Mouse (Mus musculus) left cerebral cortex, postnatal 36 days (tissue): ENCODE data around the gene Dppa5a. TPM values are rescaled to one million over a fixed set of nuclear protein-coding genes. Genes with fewer than 3 reads are reported as not detected.
"Not testable (repeated sequence)": the region's sequence is repeated elsewhere in the genome, so short reads cannot be mapped to it uniquely, and the experiment has no call there.

Experiments used
- DNase-seq, 2 experiments: peaks; one replicate each; pipeline ENCODE4 v3.0.0; 2021 to 2022; ENCODE audit warnings: low spot score in 2 of 2, mixed read lengths in 1 of 2
- intact Hi-C: fragments of 180-260 bp; cut with DNase I; formaldehyde crosslinking; loops from one replicate; pipeline ENCODE4 v1.15.1; 2025
- total RNA-seq, 2 experiments: library from RNA; stranded (reverse); gene quantifications; 2 replicates each; pipeline ENCODE4 v1.2.3; 2021

Dppa5a gene
- total RNA-seq, 2 experiments from 2014 or later = not detected

- intact Hi-C loops = no loop called here
- DNase-seq = no peak
These were observed 805 bp upstream of the Dppa5a start for GRCm38 (mm10) chr9:78368671-78369293.

DNA sequence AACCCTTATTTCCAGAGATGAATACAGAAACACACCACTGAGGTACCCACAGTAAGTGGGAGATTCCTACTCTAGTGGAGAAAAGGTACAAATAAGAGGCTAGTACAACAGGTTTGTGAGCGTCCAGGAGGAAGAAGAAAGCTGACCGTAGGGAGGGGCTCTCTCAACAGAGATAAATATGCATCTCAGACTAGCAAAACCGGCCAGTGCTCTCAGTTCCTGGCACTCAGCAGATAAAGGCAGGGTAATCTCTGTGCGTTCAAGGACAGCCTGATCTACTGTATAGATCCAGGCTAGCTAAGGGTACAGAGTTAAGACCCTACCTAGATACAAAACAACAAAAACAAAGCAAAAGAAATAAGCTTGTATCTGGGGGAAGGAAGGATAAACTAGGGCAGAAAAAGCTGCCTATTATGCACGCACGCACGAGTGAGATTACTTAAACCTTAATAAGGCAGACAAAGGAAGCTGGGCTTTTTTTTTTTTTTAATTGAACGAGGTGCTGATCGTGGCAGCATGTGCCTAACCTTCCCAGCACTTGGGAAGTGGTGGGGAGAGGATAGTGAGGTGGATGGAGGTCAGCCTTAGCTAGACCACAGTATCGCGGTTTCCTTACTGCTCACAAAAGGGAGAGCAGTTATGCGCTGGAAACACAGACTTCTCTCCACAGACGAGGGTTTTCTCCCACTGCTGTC lies 2.0 kb downstream of the Dppa5a start:
- DNase-seq = no peak
- intact Hi-C loops = no loop called here

GRCm38 (mm10) chr9:78364701-78365100 lies 3.3 kb downstream of the Dppa5a start:
- DNase-seq = no peak
- intact Hi-C loops = no loop called here

GRCm38 (mm10) chr9:78363374-78363773 lies 4.6 kb downstream of the Dppa5a start:
- intact Hi-C loops = no loop called here

GRCm38 (mm10) chr9:78360484-78360872 lies 7.5 kb downstream of the Dppa5a start:
- intact Hi-C loops = no loop called here
- DNase-seq = no peak

More at GRCm38 (mm10) chr9:78363374-78363773, 4.6 kb downstream of the Dppa5a start:
- DNase-seq = no peak

DNA sequence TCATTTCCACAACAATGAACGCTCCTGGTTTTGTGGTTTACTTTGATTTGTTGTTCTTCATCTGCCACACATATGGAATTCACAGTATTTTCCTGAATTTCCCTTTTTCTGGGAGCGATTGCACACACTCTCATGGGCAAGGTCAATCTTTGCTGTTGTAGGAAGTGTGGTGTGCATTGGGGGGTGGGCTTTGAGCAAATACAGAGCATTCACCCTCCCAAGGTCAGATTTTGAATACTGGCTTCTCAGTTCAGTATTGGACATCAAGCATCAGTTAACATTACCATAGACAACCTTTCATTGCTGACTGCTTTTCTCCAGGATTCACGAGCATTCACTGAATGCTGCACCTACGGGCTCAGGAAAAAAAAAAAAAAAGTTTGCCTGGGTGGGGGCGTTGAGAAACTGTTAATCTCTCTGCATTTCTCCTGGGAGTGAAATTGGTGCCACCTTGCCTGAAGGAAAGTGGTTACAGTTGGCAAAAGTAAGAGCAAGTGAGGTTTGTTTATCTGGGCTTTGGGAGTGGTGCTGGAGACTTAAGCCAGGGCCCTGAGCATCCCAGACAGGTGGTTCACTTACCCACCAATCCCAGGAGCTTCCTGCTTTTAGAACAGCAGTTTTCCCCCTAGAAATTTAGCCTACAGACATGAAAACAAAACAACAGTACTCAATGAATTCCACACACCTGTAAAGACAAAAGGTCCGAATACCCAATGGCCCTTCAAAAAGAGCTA lies 8.1 kb downstream of the Dppa5a start:
- intact Hi-C loops = loop anchor here (5.0 kb wide), 1 partner anchor 192 kb away; no protein-coding TSS in a partner anchor
- no peak for DNase-seq

GRCm38 (mm10) chr9:78358053-78358452 lies 9.9 kb downstream of the Dppa5a start:
- DNase-seq = peak; percentile 15 to 28
- intact Hi-C loops = loop anchor here (5.0 kb wide), 1 partner anchor 194 kb away; no protein-coding TSS in a partner anchor

DNA sequence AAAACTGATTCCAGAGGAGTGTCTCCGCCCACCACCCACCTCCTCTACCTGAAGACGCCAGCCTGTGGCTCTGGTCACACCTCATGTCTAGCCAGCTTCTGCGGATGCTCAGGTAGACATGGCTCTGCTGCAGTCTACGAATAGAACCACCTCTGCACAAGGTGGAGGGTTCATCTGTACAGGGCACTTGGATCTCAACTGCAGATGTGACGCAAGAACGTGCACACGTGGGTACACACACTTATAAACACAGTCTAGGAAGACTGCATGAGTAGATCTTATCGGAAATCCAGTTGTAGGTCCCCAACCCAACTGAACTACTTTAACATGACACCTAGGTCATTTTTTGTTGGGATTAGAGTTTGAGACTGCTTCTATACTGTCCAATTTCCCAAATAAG lies 12.4 kb downstream of the Dppa5a start, which contains the start of gene Gsta2:
Gsta2 (minus strand) TSS at position 178 of the 400 bp plus-strand sequence.
- intact Hi-C loops = loop anchor here (5.0 kb wide), 1 partner anchor 197 kb away; no protein-coding TSS in a partner anchor
- no peak for DNase-seq

GRCm38 (mm10) chr9:78354665-78355578 lies 13.1 kb downstream of the Dppa5a start:
- no peak for DNase-seq
- intact Hi-C loops = loop anchor here (5.0 kb wide), 1 partner anchor 197 kb away; no protein-coding TSS in a partner anchor

DNA sequence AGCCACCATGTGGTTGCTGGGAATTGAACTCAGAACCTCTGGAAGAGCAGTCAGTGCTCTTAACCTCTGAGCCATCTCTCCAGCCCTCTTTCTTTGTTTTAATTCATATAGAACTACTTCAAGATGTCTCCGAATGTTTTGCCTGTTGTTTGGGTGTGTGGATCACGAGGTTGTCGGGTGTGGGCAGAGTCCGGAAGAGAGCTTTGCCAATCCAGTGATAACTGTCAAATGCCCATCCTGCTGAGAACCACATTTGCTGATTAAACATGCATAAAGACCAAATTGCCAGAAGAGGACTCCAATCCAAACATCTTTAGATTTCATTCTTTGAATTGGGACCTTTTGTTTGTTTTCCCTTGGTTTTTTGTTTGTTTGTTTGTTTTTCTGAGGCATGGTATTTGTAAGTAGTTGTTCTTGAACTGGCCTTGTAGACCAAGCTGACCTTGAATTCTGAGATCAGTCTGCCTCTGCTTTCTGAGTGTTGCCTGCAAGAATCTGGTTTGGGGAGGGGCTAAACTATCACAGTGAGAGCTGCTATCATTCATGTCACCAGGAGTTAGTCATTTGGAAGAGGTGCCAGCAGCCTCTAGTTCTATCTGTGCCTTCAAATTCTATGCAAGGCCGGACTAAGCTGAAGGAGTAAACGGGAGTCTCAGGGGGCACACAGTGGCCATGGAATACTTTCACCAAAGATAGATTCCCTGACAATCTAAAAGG lies 16.3 kb downstream of the Dppa5a start:
- no peak for DNase-seq
- intact Hi-C loops = no loop called here

GRCm38 (mm10) chr9:78350007-78350406 lies 18.0 kb downstream of the Dppa5a start:
- intact Hi-C loops, DNase-seq: not testable (repeated sequence)

DNA sequence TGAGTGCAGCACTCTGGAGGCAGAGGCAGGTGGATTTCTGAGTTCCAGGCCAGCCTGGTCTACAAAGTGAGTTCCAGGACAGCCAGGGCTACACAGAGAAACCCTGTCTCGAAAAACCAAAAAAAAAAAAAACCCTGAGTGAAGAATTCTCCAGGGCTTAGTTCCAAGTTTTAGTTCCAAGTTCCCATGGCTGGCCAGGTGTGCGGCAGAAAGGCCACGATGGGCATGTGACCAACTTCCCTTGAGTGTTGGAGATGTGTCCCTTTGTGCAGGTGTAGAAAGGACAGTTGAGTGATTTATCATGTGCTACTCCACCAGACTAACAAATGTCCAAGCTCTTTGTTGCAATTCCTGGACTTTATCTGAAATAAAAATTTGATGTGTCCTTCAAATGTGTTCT lies 18.8 kb downstream of the Dppa5a start:
- intact Hi-C loops = loop anchor here (10.0 kb wide), 1 partner anchor 54 kb away; no protein-coding TSS in a partner anchor
- not testable (repeated sequence) for DNase-seq

- DNase-seq = not testable (repeated sequence)
- intact Hi-C loops = loop anchor here (10.0 kb wide), 1 partner anchor 54 kb away; no protein-coding TSS in a partner anchor
These were observed 19.6 kb downstream of the Dppa5a start for GRCm38 (mm10) chr9:78348206-78349004.

- DNase-seq = no peak
- intact Hi-C loops = loop anchor here (10.0 kb wide), 1 partner anchor 52 kb away; no protein-coding TSS in a partner anchor
These were observed 21.0 kb downstream of the Dppa5a start for GRCm38 (mm10) chr9:78347004-78347403.

DNA sequence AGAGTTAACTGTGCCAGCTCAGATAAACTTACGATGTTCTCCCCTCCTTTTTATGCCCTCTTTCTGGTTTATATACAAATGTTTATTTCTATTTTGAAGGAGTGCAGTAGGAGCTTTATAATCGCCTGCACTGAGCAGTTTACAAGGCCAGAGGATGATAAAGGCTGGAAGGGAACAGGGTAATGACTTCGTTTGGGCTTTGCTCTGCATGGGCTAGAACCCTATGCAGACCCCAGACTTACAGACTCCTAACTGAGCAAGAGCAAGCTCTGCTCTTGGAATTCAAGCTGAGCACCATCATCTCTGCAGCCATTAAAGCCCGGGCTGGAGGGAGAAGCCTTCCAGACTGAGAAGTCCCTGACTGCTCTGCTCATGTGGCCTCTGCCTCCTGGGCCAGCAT lies 22.7 kb downstream of the Dppa5a start:
- intact Hi-C loops = loop anchor here (10.0 kb wide), 1 partner anchor 50 kb away; no protein-coding TSS in a partner anchor
- DNase-seq = not testable (repeated sequence)

DNA sequence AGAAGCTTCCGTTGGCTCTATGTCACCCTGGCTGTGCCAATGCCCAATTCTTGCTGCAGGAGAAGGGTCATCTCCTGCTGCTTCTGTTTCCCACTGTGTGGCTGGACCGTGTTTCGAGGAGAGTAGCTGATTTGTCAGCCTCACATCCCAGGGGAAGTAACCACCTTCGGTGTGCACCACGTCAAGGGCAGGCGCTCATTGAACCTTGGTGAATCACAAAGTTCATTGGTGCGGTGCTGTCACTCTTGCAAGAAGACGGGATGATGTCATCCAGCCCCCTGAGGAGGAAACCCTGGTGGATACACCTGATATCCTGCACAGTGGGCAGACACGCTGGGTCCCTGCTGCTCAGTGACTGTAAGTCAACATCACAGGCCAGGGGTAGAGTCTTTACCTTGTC lies 24.9 kb downstream of the Dppa5a start:
- intact Hi-C loops = loop anchor here (10.0 kb wide), 1 partner anchor 48 kb away; no protein-coding TSS in a partner anchor
- not testable (repeated sequence) for DNase-seq

GRCm38 (mm10) chr9:78342494-78342893 lies 25.5 kb downstream of the Dppa5a start:
- not testable (repeated sequence) for DNase-seq
- intact Hi-C loops = loop anchor here (10.0 kb wide), 1 partner anchor 48 kb away; no protein-coding TSS in a partner anchor
